32 mouse cellular contexts compared by ENCODE assay signal in genomic region chr5:53686379-53686778, GRCm38 (mm10). TPM values are rescaled to one million over a fixed set of nuclear protein-coding genes. Genes with fewer than 3 reads are reported as not detected.
DNase-seq lines count a peak whose midpoint lies in the region; ATAC-seq and TF ChIP-seq lines count a peak whose summit lies in the region.
"Had no signal": no experiment of that assay in that cellular context is flagged by ENCODE, and none has a peak within 500 bp of the region (broad histone marks: within the 10 kb centered on the region; RNA-seq: fewer than 3 reads in every experiment).

No protein-coding gene starts in this region.

- WGBS in lung, embryonic 14.5 days, result 38% methylated on average over 2 of the region's 2 CpGs
- 35% methylated on average over 2 of the region's 2 CpGs for WGBS in stomach, embryonic 15.5 days
- 100% methylated on average over 2 of the region's 2 CpGs for WGBS in thymus, adult 2 months

- H3K4me2 ChIP-seq in lung, embryonic 14.5 days, result no peak overlapping the region
- H3K4me2 ChIP-seq in stomach, embryonic 15.5 days, result no peak overlapping the region
- H3K4me2 ChIP-seq: forebrain, embryonic 12.5 days; hindbrain, embryonic 15.5 days; limb, embryonic 12.5 days; liver, embryonic 15.5 days; lung, embryonic 15.5 days; midbrain, embryonic 11.5 days had no signal

- H3K27me3 ChIP-seq in lung, embryonic 14.5 days (ENCODE audit: insufficient read depth, low read length), result no peaks in the 10 kb centered on the region
- H3K27me3 ChIP-seq in stomach, embryonic 15.5 days (replicated peaks), result no peaks in the 10 kb centered on the region
- no peaks in the 10 kb centered on the region for H3K27me3 ChIP-seq in thymus, adult 2 months (ENCODE audit: control insufficient read depth, insufficient read depth, low read length)
- H3K27me3 ChIP-seq: forebrain, embryonic 12.5 days; hindbrain, embryonic 15.5 days; limb, embryonic 12.5 days; liver, embryonic 15.5 days; lung, embryonic 15.5 days had no signal

- ATAC-seq in lung, embryonic 14.5 days (ENCODE audit: insufficient read depth), result peak; percentile 30; the same call in 1 of the 2 replicates
- ATAC-seq in stomach, embryonic 15.5 days (ENCODE audit: insufficient read depth, low FRiP score, low read depth), result peak; percentile 51; the same call in 1 of the 2 replicates
- ATAC-seq: forebrain, postnatal 0 days; midbrain, embryonic 16.5 days had no signal

- no peak overlapping the region for H3K9ac ChIP-seq in lung, embryonic 14.5 days
- H3K9ac ChIP-seq in stomach, embryonic 15.5 days, result no peak overlapping the region
- H3K9ac ChIP-seq: forebrain, embryonic 12.5 days; forebrain, postnatal 0 days; hindbrain, embryonic 15.5 days; limb, embryonic 12.5 days; liver, embryonic 15.5 days; lung, embryonic 15.5 days had no signal

- no peak for TF ChIP-seq CTCF in lung, embryonic 14.5 days (IDR thresholded peaks at IDR 0.05; ENCODE audit: low read depth)
- TF ChIP-seq CTCF in thymus, adult 2 months (IDR thresholded peaks at IDR 0.05; ENCODE audit: borderline replicate concordance, control insufficient read depth, extremely low read depth, insufficient read depth, low read length, poor library complexity), result no peak

- 0 out of 2 replicates have a peak, but pooled peaks cover 2% of the 10 kb centered on the region for H3K4me1 ChIP-seq in lung, embryonic 14.5 days (ENCODE audit: insufficient read depth)
- peaks cover 11% of the 10 kb centered on the region; the same call in 1 of the 2 replicates for H3K4me1 ChIP-seq in stomach, embryonic 15.5 days
- no peaks in the 10 kb centered on the region for H3K4me1 ChIP-seq in thymus, adult 2 months (replicated peaks; ENCODE audit: control insufficient read depth, insufficient read depth, low read length)
- H3K4me1 ChIP-seq: forebrain, embryonic 12.5 days; hindbrain, embryonic 15.5 days; limb, embryonic 12.5 days; liver, embryonic 15.5 days had no signal

- DNase-seq in cerebellum, postnatal 10 days, result peak; percentile 59 to 74
- no peak for DNase-seq in cerebellum, adult 8-10 months
- DNase-seq in lung, embryonic 14.5 days, result peak; percentile 60
- DNase-seq in lung, postnatal 10 days, result no peak
- DNase-seq in adrenal gland, postnatal 14 days, result peak; percentile 62
- DNase-seq in testis, postnatal 14 days (ENCODE audit: low spot score), result no peak
- no peak for DNase-seq in thymus, adult 2 months
- DNase-seq: cerebellum, adult 11-12 months; forebrain, postnatal 0 days; gastrocnemius, postnatal 14 days; heart, postnatal 14 days; kidney, adult 18-20 months; layer of hippocampus, adult 9-11 months; lung, postnatal 36 days; right cerebral cortex, adult 18-20 months had no signal

- TF ChIP-seq POLR2A in thymus, adult 2 months (IDR thresholded peaks at IDR 0.05; ENCODE audit: control insufficient read depth, extremely low read depth, insufficient read depth, low read length, poor library complexity), result no peak

- no peaks in the 10 kb centered on the region for H3K36me3 ChIP-seq in lung, embryonic 14.5 days (ENCODE audit: insufficient read depth)
- no peaks in the 10 kb centered on the region for H3K36me3 ChIP-seq in stomach, embryonic 15.5 days
- no peaks in the 10 kb centered on the region for H3K36me3 ChIP-seq in thymus, adult 2 months (ENCODE audit: control insufficient read depth, insufficient read depth, low read length)
- H3K36me3 ChIP-seq: forebrain, embryonic 12.5 days; G1E; hindbrain, embryonic 10.5 days; hindbrain, embryonic 15.5 days; limb, embryonic 12.5 days; liver, embryonic 15.5 days; lung, embryonic 15.5 days had no signal

- H3K27ac ChIP-seq in lung, embryonic 14.5 days (ENCODE audit: low read depth), result no peak overlapping the region
- H3K27ac ChIP-seq in stomach, embryonic 15.5 days, result 0 out of 2 replicates have a peak overlapping the region, but pooled peaks have one; percentile 9
- H3K27ac ChIP-seq in thymus, adult 2 months (ENCODE audit: control insufficient read depth, insufficient read depth, low read length), result no peak overlapping the region
- H3K27ac ChIP-seq: forebrain, embryonic 12.5 days; hindbrain, embryonic 10.5 days; hindbrain, embryonic 15.5 days; kidney, postnatal 0 days; limb, embryonic 12.5 days; liver, embryonic 15.5 days; lung, embryonic 15.5 days had no signal

- H3K9me3 ChIP-seq in lung, embryonic 14.5 days (ENCODE audit: low read depth, low read length), result no peaks in the 10 kb centered on the region
- H3K9me3 ChIP-seq in stomach, embryonic 15.5 days, result no peaks in the 10 kb centered on the region
- H3K9me3 ChIP-seq: forebrain, embryonic 12.5 days; G1E; hindbrain, embryonic 10.5 days; hindbrain, embryonic 15.5 days; limb, embryonic 12.5 days; liver, embryonic 15.5 days; lung, embryonic 15.5 days had no signal

- no peak overlapping the region for H3K4me3 ChIP-seq in lung, embryonic 14.5 days (ENCODE audit: low read depth, low read length)
- no peak overlapping the region for H3K4me3 ChIP-seq in stomach, embryonic 15.5 days (replicated peaks)
- H3K4me3 ChIP-seq in thymus, adult 2 months (ENCODE audit: control insufficient read depth, insufficient read depth, low read length), result no peak overlapping the region
- H3K4me3 ChIP-seq: forebrain, embryonic 12.5 days; hindbrain, embryonic 10.5 days; hindbrain, embryonic 15.5 days; limb, embryonic 12.5 days; liver, embryonic 15.5 days; lung, embryonic 15.5 days had no signal

RNA-seq across cellular contexts. Expression of gene Cckar, which starts 21.1 kb away (rescaled TPM):
- 42.1 and 48.7 TPM in 2 replicates for polyA plus RNA-seq in lung, embryonic 14.5 days (2014; fragmentation: Nextera tagmentation; extraction: Ambion mirVana)
- total RNA-seq in adrenal gland, postnatal 14 days (2021), result 0.56 and 0.68 TPM in 2 replicates
- polyA plus RNA-seq in stomach, embryonic 15.5 days (2015; fragmentation: Nextera tagmentation; extraction: Ambion mirVana), result 82.0 and 114 TPM in 2 replicates
- polyA plus RNA-seq in thymus, adult 2 months (2012; rRNA removed), result 0.14 and 0.28 TPM in 2 replicates
- total RNA-seq: gastrocnemius, postnatal 14 days; granulocyte monocyte progenitor cell, adult 5-6 weeks; megakaryocyte, adult 5-6 weeks; neutrophil, adult 5-6 weeks had no signal
- polyA plus RNA-seq: cortical plate, adult 2 months; G1E; limb, embryonic 12.5 days; liver, adult 2 months; thymus, postnatal 0 days had no signal

Comparison
In these comparisons a context has a peak if more than half of its experiments do, and no peak if none do; other contexts are left out.
1. DNase-seq: peak in cerebellum, postnatal 10 days (2 of 2), lung, embryonic 14.5 days (single experiment) and adrenal gland, postnatal 14 days (single experiment); none in cerebellum, adult 8-10 months (single experiment), lung, postnatal 10 days (single experiment), testis, postnatal 14 days (single experiment) and thymus, adult 2 months (single experiment).
2. RNA of gene Cckar, which starts 21.1 kb away (polyA plus RNA-seq): 82.0 to 114 TPM in stomach, embryonic 15.5 days and 42.1 to 48.7 TPM in lung, embryonic 14.5 days; 0.14 to 0.28 TPM in thymus, adult 2 months; every median in the first group is over 10 times any median in the second.